Mouse (Mus musculus): ENCODE results near the gene Olfr623.

Gene Olfr623

GRCm38 (mm10) chr7:103663598-103663997 is at the start of gene Olfr623:
Gene Olfr623, minus strand, starts transcription at chr7:103663698.
- DNase-seq = no peak

- no peak for DNase-seq
Observed at GRCm38 (mm10) chr7:103712024-103712423, 48.5 kb upstream of the Olfr623 start.

GRCm38 (mm10) chr7:103699469-103699868 is 36.0 kb upstream of the Olfr623 start:
- DNase-seq = no peak

GRCm38 (mm10) chr7:103682420-103682819 is 18.9 kb upstream of the Olfr623 start, which contains the start of gene Olfr625-ps1:
Gene Olfr625-ps1, plus strand, starts transcription at chr7:103682720.
- no peak for DNase-seq

DNA sequence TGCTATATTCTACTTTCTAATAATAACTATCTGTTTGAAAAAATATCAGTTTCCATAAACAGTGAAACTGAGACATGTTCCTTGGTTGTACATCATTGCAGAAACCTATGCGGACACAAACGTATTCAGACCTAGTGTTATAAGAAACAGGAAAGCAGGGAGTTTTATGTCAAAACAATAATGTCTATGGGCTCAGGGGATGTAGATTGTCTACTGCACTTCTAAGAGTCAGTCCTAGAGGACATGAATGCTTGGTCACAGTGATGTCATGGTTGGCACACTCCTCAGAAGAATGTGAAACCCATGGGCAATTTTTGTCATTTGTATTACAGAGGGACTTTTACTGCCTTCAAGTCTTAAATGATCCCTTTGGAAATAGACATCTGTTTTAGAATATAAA is 7.6 kb upstream of the Olfr623 start, which contains the start of gene Olfr624:
Gene Olfr624, minus strand, starts transcription at position 101 of the 400 bp plus-strand sequence.
- no peak for DNase-seq

DNA sequence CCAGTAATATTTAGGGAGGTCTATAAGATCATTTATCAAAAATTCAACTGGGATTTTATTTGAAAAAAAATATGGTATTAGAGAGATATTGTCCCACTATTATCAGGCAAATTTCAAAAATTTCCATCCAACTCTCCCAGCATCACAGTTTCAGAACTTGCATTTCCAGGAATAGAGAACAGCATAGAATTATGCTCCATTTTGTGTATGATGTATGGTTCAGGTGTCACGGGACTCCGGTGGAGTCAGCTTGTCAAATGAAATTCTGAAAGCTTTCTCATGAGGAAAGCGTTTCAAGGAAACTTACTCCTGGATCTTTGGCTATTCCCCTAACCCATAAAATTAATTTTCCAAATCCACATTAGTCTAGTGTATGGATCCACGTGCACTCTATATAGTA is 19.4 kb downstream of the Olfr623 start:
- DNase-seq = no peak

- DNase-seq = no peak
Observed at GRCm38 (mm10) chr7:103642602-103643001, 20.9 kb downstream of the Olfr623 start, which contains the start of gene Olfr622. Gene Olfr622, minus strand, starts transcription at chr7:103642702.

- DNase-seq = no peak
Observed at GRCm38 (mm10) chr7:103636795-103637194, 26.7 kb downstream of the Olfr623 start.

DNA sequence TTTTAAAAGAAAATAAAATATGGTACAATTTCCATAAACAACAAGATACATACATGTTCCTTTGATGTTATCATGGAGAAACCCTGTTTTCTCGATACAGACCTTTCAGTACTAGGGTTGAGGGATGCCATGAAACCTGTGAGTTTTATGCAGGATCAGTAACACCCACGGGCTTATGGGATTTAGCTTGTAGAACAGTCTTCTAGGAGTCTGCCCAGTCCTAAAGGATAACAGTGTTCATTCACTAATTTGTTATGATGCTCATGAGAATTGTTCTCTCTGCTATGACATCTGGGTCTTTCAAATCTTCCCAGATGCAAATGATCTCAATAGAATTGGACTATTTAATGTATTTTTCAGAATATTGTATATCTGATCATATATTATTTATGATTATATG is 51.1 kb downstream of the Olfr623 start, which contains the start of gene Olfr620:
Gene Olfr620, minus strand, starts transcription at position 101 of the 400 bp plus-strand sequence.
- no peak for DNase-seq

Measured in layer of hippocampus, adult 9-11 months (tissue).